Mouse (Mus musculus) heart, adult 2 months (tissue): ENCODE measurements at regions not wholly inside any gene's neighbourhood (a gene's known extent, or its start where the extent isn't known, plus 50 kb on each side); places are given as distances from the start of the nearest gene placed in this dataset.

Experiments
- CTCF ChIP-seq: fragments of 200-600 bp; IDR thresholded peaks from 2 replicates; pipeline ENCODE4 v1.8.1; 2022; ENCODE audit warnings: antibody characterized with exemption, mild to moderate bottlenecking, moderate library complexity
- EP300 ChIP-seq: fragments of 200-500 bp; IDR thresholded peaks from 2 replicates; pipeline ENCODE4 v1.6.1; 2011; ENCODE audit warnings: low read depth, low read length, control low read depth; ENCODE audit not compliant: insufficient read depth
- POLR2A ChIP-seq: fragments of 200-500 bp; IDR thresholded peaks from 2 replicates; pipeline ENCODE4 v1.6.1; 2011; ENCODE audit warnings: mild to moderate bottlenecking, low read depth, low read length, control low read depth; ENCODE audit not compliant: insufficient read depth

GRCm38 (mm10) chr9:122678001-122678696 lies 69.0 kb upstream of the Topaz1 start:
- TF ChIP-seq CTCF (no peak), POLR2A (no peak), EP300 (no peak)
